Mouse (Mus musculus): Measurements from ENCODE around the gene Tbpl2. TPM values are rescaled to one million over a fixed set of nuclear protein-coding genes. Genes with fewer than 3 reads are reported as not detected.

The Tbpl2 gene
- not detected in 2 replicates for polyA plus RNA-seq (2012; ENCODE audit: low replicate concordance)

DNA sequence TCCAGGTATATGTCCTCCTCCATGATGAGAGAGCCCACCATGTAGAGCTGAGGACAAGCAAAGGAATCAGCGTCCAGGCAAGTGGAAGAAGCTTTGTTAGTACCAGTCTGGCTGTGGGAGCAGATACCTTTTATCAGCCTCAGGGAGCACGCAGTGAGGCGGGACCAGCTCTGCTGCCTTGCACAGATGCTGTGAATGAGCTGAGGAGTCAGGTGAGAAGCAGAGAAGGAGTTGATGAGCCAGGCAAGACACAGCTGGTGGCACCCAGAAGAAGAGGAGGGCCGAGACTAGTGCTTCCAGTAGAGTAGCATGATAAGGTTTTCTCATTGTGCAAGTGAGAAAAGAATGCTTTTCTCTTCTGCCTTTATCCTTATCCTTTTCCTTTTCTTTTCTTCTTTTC, at the start of gene Tbpl2:
Gene Tbpl2 (minus strand): TSS at position 101 of the 400 bp plus-strand sequence.

DNA sequence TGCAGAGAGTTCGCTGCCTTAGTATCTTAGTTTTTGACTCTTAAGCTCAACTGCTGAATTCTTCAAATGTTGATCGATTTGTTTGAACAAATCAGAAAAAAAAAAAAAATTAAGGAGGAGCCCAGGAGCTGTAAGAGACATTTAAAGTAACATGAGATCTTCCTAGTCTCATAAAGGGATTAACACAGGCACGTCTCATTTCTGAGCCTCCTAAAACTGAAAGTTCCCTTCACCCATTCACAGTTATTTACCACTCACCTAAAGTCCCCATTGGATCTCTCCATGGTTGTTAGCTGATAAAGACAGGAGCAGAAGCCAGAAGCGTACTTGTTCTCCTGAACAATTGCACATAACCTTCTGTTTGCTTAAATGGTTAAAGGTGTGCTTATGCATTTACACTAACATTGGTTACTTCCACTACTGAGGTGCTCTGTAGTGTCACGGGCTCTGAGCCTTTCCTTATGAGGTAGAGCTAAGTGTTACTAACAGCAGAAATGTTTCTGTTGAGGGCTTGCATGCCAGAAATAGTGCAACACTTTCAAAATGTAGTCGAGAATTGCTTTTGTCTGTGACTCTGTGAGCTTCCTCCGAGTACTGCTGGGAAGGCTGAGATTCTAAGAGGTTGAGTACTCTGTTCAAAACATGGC, 46.9 kb downstream of the Tbpl2 start, which contains the start of gene Hnmt:
Gene Hnmt (minus strand): TSS at position 51 of the 647 bp plus-strand sequence.

Other genes with a start within 250 kb of the Tbpl2 start
- gene Hnmt, start 47.2 kb downstream of the Tbpl2 start, polyA plus RNA-seq (2012; ENCODE audit: low replicate concordance), result not detected in 2 replicates
- not detected in 2 replicates for gene Il1f8, start 56.6 kb upstream of the Tbpl2 start, polyA plus RNA-seq (2012; ENCODE audit: low replicate concordance)
- gene Il1f9, start 89.9 kb upstream of the Tbpl2 start, polyA plus RNA-seq (2012; ENCODE audit: low replicate concordance), result 0.73 and 0.87 TPM in 2 replicates
- not detected in 2 replicates for gene Il1f6, start 118.8 kb upstream of the Tbpl2 start, polyA plus RNA-seq (2012; ENCODE audit: low replicate concordance)
- gene Il1f5, start 180.4 kb upstream of the Tbpl2 start, polyA plus RNA-seq (2012; ENCODE audit: low replicate concordance), result not detected in 2 replicates
- gene Il1f10, start 194.6 kb upstream of the Tbpl2 start, polyA plus RNA-seq (2012; ENCODE audit: low replicate concordance), result not detected in 2 replicates
- gene Il1rn, start 240.3 kb upstream of the Tbpl2 start, polyA plus RNA-seq (2012; ENCODE audit: low replicate concordance), result 0.94 and 1.5 TPM in 2 replicates